Mouse (Mus musculus): ENCODE data around the gene Kcnk10.

Gene Kcnk10

GRCm38 (mm10) chr12:98406598-98406997 is 171.5 kb downstream of the Kcnk10 start:
- no peak for DNase-seq (ENCODE audit: low spot score)

- DNase-seq (ENCODE audit: low spot score) = no peak
Observed at GRCm38 (mm10) chr12:98406076-98406475, 172.0 kb downstream of the Kcnk10 start.

GRCm38 (mm10) chr12:98396586-98396985 is 181.5 kb downstream of the Kcnk10 start:
- DNase-seq (ENCODE audit: low spot score) = no peak

GRCm38 (mm10) chr12:98394115-98394514 is 184.0 kb downstream of the Kcnk10 start:
- no peak for DNase-seq (ENCODE audit: low spot score)

- DNase-seq (ENCODE audit: low spot score) = no peak
Observed at GRCm38 (mm10) chr12:98391347-98391746, 186.8 kb downstream of the Kcnk10 start.

- DNase-seq (ENCODE audit: low spot score) = no peak
Observed at GRCm38 (mm10) chr12:98389618-98390017, 188.5 kb downstream of the Kcnk10 start.

Data from layer of hippocampus, adult 9-10 months (tissue).